Mouse (Mus musculus) E14TG2a.4 (cell line): ENCODE measurements around the gene Lgi1.

ENCODE experiments used
- CTCF ChIP-seq: conservative IDR thresholded peaks from 2 replicates; pipeline ENCODE4 v1.5.1; 2014; ENCODE audit warnings: low read length
- NANOG ChIP-seq: IDR thresholded peaks from 2 replicates; pipeline ENCODE4 v1.6.1; 2014; ENCODE audit warnings: borderline replicate concordance, low read length, mixed read lengths

GRCm38 (mm10) chr19:38258651-38259065 is 5.7 kb upstream of the Lgi1 start:
- TF ChIP-seq CTCF (no peak), NANOG (no peak)
